Mouse (Mus musculus) limb, embryonic 11.5 days (tissue): ENCODE data around the gene Edem3. TPM values are rescaled to one million over a fixed set of nuclear protein-coding genes. Genes with fewer than 3 reads are reported as not detected.
"Not testable (repeated sequence)": the region's sequence is repeated elsewhere in the genome, so short reads cannot be mapped to it uniquely, and the experiment has no call there.

Experiments
- ATAC-seq: fragments of 200-750 bp; cut with Nextera tagmentation; 2 replicates; pipeline ENCODE4 v1.8.0; 2017; ENCODE audit warnings: low read depth; ENCODE audit not compliant: insufficient number of reproducible peaks, low FRiP score, low TSS enrichment
- DNase-seq: peaks from one replicate; pipeline ENCODE4 v3.0.0-alpha.2; 2015; ENCODE audit warnings: low spot score
- H3K27ac ChIP-seq: fragments of 300-500 bp; sonication (generic); replicated peaks from 2 replicates; pipeline ENCODE4 v1.5.1; 2014; ENCODE audit warnings: low read depth, mild to moderate bottlenecking, low read length
- H3K27me3 ChIP-seq: fragments of 300-500 bp; sonication (generic); 2 replicates; pipeline ENCODE4 v1.6.1; 2014; ENCODE audit warnings: mild to moderate bottlenecking, low read length, mixed read lengths; ENCODE audit not compliant: control insufficient read depth, insufficient read depth
- H3K36me3 ChIP-seq: fragments of 300-500 bp; sonication (generic); 2 replicates; pipeline ENCODE4 v1.6.1; 2014; ENCODE audit warnings: mild to moderate bottlenecking, low read length, moderate library complexity, mixed read lengths; ENCODE audit not compliant: control insufficient read depth, insufficient read depth
- H3K4me1 ChIP-seq: fragments of 300-500 bp; sonication (generic); 2 replicates; pipeline ENCODE4 v1.6.1; 2014; ENCODE audit warnings: low read length, mixed read lengths; ENCODE audit not compliant: control insufficient read depth, insufficient read depth
- H3K4me2 ChIP-seq: fragments of 300-500 bp; sonication (generic); 2 replicates; pipeline ENCODE4 v1.6.1; 2014; ENCODE audit warnings: low read depth, mild to moderate bottlenecking, moderate library complexity; ENCODE audit not compliant: severe bottlenecking
- H3K4me3 ChIP-seq: fragments of 300-500 bp; sonication (generic); 2 replicates; pipeline ENCODE4 v1.5.1; 2014; ENCODE audit warnings: low read depth, low read length
- H3K9ac ChIP-seq: fragments of 300-500 bp; sonication (generic); 2 replicates; pipeline ENCODE4 v1.6.1; 2014; ENCODE audit warnings: mild to moderate bottlenecking, low read length
- H3K9me3 ChIP-seq: fragments of 300-500 bp; sonication (generic); 2 replicates; pipeline ENCODE4 v1.6.1; 2016; ENCODE audit warnings: low read length; ENCODE audit not compliant: control insufficient read depth
- WGBS: fragments of 180-500 bp; shearing (Covaris S2); extraction: QIAGEN DNeasy Blood & Tissue Kit; methylation state at CpG from one replicate; pipeline ENCODE4 v1.1.7; 2014; 5-methylcytosine and 5-hydroxymethylcytosine counted together
- polyA plus RNA-seq: library from polyadenylated mRNA; unstranded; fragments of >200 nt; fragmentation: Nextera tagmentation; extraction: Ambion mirVana; gene quantifications from 2 replicates; pipeline ENCODE4 v1.2.1, GENCODE M21; 2014

Gene Edem3
- polyA plus RNA-seq, 1 experiment from 2014 or later: 20.7 TPM

- 90% methylated on average over 2 of the region's 2 CpGs for WGBS
- no peak for ATAC-seq
These were observed 29.6 kb upstream of the Edem3 start for GRCm38 (mm10) chr1:151725590-151725989.

GRCm38 (mm10) chr1:151726358-151726757 lies 28.8 kb upstream of the Edem3 start:
- Histone ChIP-seq H3K27ac (no peak overlapping the region), H3K4me1 (no peaks in the 10 kb centered on the region), H3K36me3 (no peaks in the 10 kb centered on the region), H3K27me3 (no peaks in the 10 kb centered on the region), H3K4me3 (no peak overlapping the region), H3K9me3 (no peaks in the 10 kb centered on the region), H3K9ac (no peak overlapping the region), H3K4me2 (no peak overlapping the region)
- WGBS: 87% methylated on average over 6 of the region's 6 CpGs
- no peak for DNase-seq
- ATAC-seq: no peak

More at GRCm38 (mm10) chr1:151725590-151725989, 29.6 kb upstream of the Edem3 start:
- Histone ChIP-seq H3K4me2 (no peak overlapping the region), H3K9ac (no peak overlapping the region), H3K4me1 (no peaks in the 10 kb centered on the region), H3K9me3 (no peaks in the 10 kb centered on the region), H3K27me3 (no peaks in the 10 kb centered on the region), H3K4me3 (no peak overlapping the region), H3K36me3 (no peaks in the 10 kb centered on the region), H3K27ac (no peak overlapping the region)
- no peak for DNase-seq

GRCm38 (mm10) chr1:151728141-151728540 lies 27.0 kb upstream of the Edem3 start:
- Histone ChIP-seq H3K9ac (no peak overlapping the region), H3K4me1 (no peaks in the 10 kb centered on the region), H3K4me2 (no peak overlapping the region), H3K9me3 (no peaks in the 10 kb centered on the region), H3K4me3 (no peak overlapping the region), H3K27me3 (no peaks in the 10 kb centered on the region), H3K27ac (no peak overlapping the region), H3K36me3 (no peaks in the 10 kb centered on the region)
- ATAC-seq: no peak
- WGBS: 86% methylated on average over 4 of the region's 4 CpGs
- DNase-seq: no peak

- Histone ChIP-seq H3K4me1 (no peaks in the 10 kb centered on the region), H3K27me3 (no peaks in the 10 kb centered on the region), H3K9ac (no peak overlapping the region), H3K36me3 (no peaks in the 10 kb centered on the region), H3K4me2 (no peak overlapping the region), H3K4me3 (no peak overlapping the region), H3K27ac (no peak overlapping the region), H3K9me3 (no peaks in the 10 kb centered on the region)
- ATAC-seq (no peak), DNase-seq (no peak)
- 90% methylated on average over 2 of the region's 2 CpGs for WGBS
These were observed 18.0 kb upstream of the Edem3 start for GRCm38 (mm10) chr1:151737146-151737545.

GRCm38 (mm10) chr1:151741199-151741621 lies 14.0 kb upstream of the Edem3 start:
- WGBS: 87% methylated on average over 7 of the region's 7 CpGs
- H3K9ac ChIP-seq: no peak overlapping the region
- H3K4me1 ChIP-seq: no peaks in the 10 kb centered on the region
- H3K36me3 ChIP-seq: no peaks in the 10 kb centered on the region
- no peak overlapping the region for H3K27ac ChIP-seq
- H3K4me2 ChIP-seq: no peak overlapping the region
- H3K4me3 ChIP-seq: no peak overlapping the region
- DNase-seq (no peak), ATAC-seq (no peak)
- no peaks in the 10 kb centered on the region for H3K27me3 ChIP-seq
- H3K9me3 ChIP-seq: no peaks in the 10 kb centered on the region

- H3K4me2 ChIP-seq, H3K9me3 ChIP-seq, H3K27ac ChIP-seq, H3K36me3 ChIP-seq, ATAC-seq, H3K4me3 ChIP-seq, H3K4me1 ChIP-seq, DNase-seq, H3K27me3 ChIP-seq, H3K9ac ChIP-seq: not testable (repeated sequence)
- 96% methylated on average over 2 of the region's 2 CpGs for WGBS
These were observed 5.3 kb upstream of the Edem3 start for GRCm38 (mm10) chr1:151749894-151750293.

GRCm38 (mm10) chr1:151752946-151753345 lies 2.2 kb upstream of the Edem3 start:
- WGBS: 79% methylated on average over 4 of the region's 4 CpGs
- H3K36me3 ChIP-seq: no peaks in the 10 kb centered on the region
- no peak overlapping the region for H3K4me3 ChIP-seq
- no peak for ATAC-seq
- H3K9me3 ChIP-seq: no peaks in the 10 kb centered on the region
- no peak for DNase-seq
- no peak overlapping the region for H3K27ac ChIP-seq
- H3K4me1 ChIP-seq: peaks cover 5% of the 10 kb centered on the region
- no peak overlapping the region for H3K4me2 ChIP-seq
- no peak overlapping the region for H3K9ac ChIP-seq
- no peaks in the 10 kb centered on the region for H3K27me3 ChIP-seq

- Histone ChIP-seq H3K4me2 (no peak overlapping the region), H3K4me3 (no peak overlapping the region), H3K27ac (no peak overlapping the region), H3K36me3 (no peaks in the 10 kb centered on the region), H3K27me3 (no peaks in the 10 kb centered on the region), H3K9ac (no peak overlapping the region), H3K4me1 (peaks cover 5% of the 10 kb centered on the region), H3K9me3 (no peaks in the 10 kb centered on the region)
- DNase-seq: no peak
- 80% methylated on average over 8 of the region's 8 CpGs for WGBS
- ATAC-seq: no peak
These were observed 1.7 kb upstream of the Edem3 start for GRCm38 (mm10) chr1:151753374-151753929.

- Histone ChIP-seq H3K4me1 (peaks cover 5% of the 10 kb centered on the region), H3K27ac (no peak overlapping the region), H3K27me3 (no peaks in the 10 kb centered on the region), H3K36me3 (no peaks in the 10 kb centered on the region), H3K4me3 (peak overlapping the region; percentile 95; the same call in 1 of the 2 replicates), H3K9ac (no peak overlapping the region; the same call in 1 of the 2 replicates), H3K4me2 (peak overlapping the region; percentile 21; the same call in 1 of the 2 replicates), H3K9me3 (no peaks in the 10 kb centered on the region)
- ATAC-seq: no peak
- 77% methylated on average over 10 of the region's 10 CpGs for WGBS
- no peak for DNase-seq
These were observed 1.1 kb upstream of the Edem3 start for GRCm38 (mm10) chr1:151754028-151754489.
